Mouse (Mus musculus) lung, embryonic 14.5 days (tissue): ENCODE data around the gene Pafah1b2. TPM values are rescaled to one million over a fixed set of nuclear protein-coding genes. Genes with fewer than 3 reads are reported as not detected.

Source experiments
- ATAC-seq: fragments of 200-750 bp; cut with Nextera tagmentation; 2 replicates; pipeline ENCODE4 v1.8.0; 2017; ENCODE audit warnings: mild to moderate bottlenecking, moderate TSS enrichment, moderate library complexity; ENCODE audit not compliant: insufficient read depth
- DNase-seq: peaks from one replicate; pipeline ENCODE4 v3.0.0-alpha.2; 2015
- H3K27ac ChIP-seq: fragments of 300-500 bp; sonication (generic); 2 replicates; pipeline ENCODE4 v1.5.1; 2014; ENCODE audit warnings: low read depth, mild to moderate bottlenecking, moderate library complexity
- H3K27me3 ChIP-seq: fragments of 300-500 bp; sonication (generic); 2 replicates; pipeline ENCODE4 v1.6.1; 2014; ENCODE audit warnings: low read length, control low read depth; ENCODE audit not compliant: insufficient read depth
- H3K36me3 ChIP-seq: fragments of 300-500 bp; sonication (generic); 2 replicates; pipeline ENCODE4 v1.6.1; 2014; ENCODE audit warnings: control low read depth; ENCODE audit not compliant: insufficient read depth
- H3K4me1 ChIP-seq: fragments of 300-500 bp; sonication (generic); 2 replicates; pipeline ENCODE4 v1.6.1; 2014; ENCODE audit warnings: antibody characterized with exemption, control low read depth; ENCODE audit not compliant: insufficient read depth
- H3K4me2 ChIP-seq: fragments of 300-500 bp; sonication (generic); 2 replicates; pipeline ENCODE4 v1.6.1; 2014; ENCODE audit warnings: mild to moderate bottlenecking
- H3K4me3 ChIP-seq: fragments of 300-500 bp; sonication (generic); 2 replicates; pipeline ENCODE4 v1.5.1; 2014; ENCODE audit warnings: low read depth, low read length
- H3K9ac ChIP-seq: fragments of 300-500 bp; sonication (generic); 2 replicates; pipeline ENCODE4 v1.6.1; 2014
- H3K9me3 ChIP-seq: fragments of 300-500 bp; sonication (generic); 2 replicates; pipeline ENCODE4 v1.6.1; 2016; ENCODE audit warnings: low read depth, low read length, control low read depth
- CTCF ChIP-seq: IDR thresholded peaks from 2 replicates; pipeline ENCODE4 v1.5.1; 2016; ENCODE audit warnings: antibody characterized with exemption, low read depth
- WGBS: fragments of 180-500 bp; shearing (Covaris S2); extraction: QIAGEN DNeasy Blood & Tissue Kit; methylation state at CpG from one replicate; pipeline ENCODE4 v1.1.7; 2014; 5-methylcytosine and 5-hydroxymethylcytosine counted together
- polyA plus RNA-seq: library from polyadenylated mRNA; unstranded; fragments of >200 nt; fragmentation: Nextera tagmentation; extraction: Ambion mirVana; gene quantifications from 2 replicates; pipeline ENCODE4 v1.2.1, GENCODE M21; 2014

The Pafah1b2 gene
- 179 and 184 TPM in 2 replicates for polyA plus RNA-seq

DNA sequence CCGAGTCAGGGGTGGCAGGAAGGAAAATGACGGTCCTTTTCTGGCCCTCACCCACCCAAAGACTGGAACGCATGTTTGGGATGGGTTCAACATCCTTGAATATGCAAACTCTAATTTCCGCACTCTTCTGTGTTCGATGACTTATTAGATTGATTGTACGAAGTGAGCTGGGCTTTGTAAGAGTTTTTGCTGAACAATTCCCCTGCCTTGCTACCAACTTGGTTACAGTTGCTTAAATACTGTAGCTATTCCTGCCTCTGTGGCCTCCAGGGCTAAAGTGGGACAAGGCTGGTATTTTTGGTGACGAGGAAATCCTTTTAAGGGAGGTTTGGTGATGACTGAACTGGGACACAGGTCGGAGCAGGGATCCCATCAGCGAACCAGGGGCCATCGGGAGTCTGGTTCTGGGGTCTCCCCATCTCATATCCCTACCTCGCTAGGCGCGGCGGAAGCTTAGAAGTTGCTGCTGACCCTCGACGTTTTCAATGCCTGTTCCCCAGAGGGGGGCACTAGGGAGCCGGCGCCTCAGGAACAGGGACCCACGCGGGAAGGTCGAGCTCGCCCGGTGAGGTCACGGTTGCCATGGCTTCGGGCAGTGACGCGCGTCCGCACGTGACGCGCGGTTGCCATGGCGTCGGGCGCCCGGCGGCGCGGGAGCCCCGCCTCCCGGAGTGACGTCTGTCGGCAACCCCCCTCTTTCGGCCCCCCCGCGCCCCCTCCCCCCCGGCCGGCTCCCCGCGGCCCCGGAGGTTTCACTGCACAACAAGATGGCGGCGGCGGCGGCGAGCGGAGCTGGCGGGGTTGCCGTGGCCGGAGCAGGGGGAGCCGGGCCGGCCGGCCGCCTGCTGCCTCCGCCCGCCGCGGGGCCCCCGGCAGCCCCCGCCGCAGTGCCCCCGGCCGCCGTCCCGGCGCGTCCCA, at the start of gene Pafah1b2, which contains the start of gene Sik3:
Pafah1b2 (minus strand) TSS at position 600 of the 918 bp plus-strand sequence.
Sik3 (plus strand) TSS at position 730 of the 918 bp plus-strand sequence.
- H3K27me3 ChIP-seq = no peaks in the 10 kb centered on the region
- peak within 1 kb of the TSS; percentile 80 for H3K4me2 ChIP-seq
- no peaks in the 10 kb centered on the region for H3K9me3 ChIP-seq
- H3K4me1 ChIP-seq = peaks cover 25% of the 10 kb centered on the region
- peak within 1 kb of the TSS; percentile 98 for H3K9ac ChIP-seq
- DNase-seq (peak; percentile 98), ATAC-seq (peak; percentile 74)
- H3K27ac ChIP-seq = peak within 1 kb of the TSS; percentile 94
- peak; percentile 82 for TF ChIP-seq CTCF
- H3K36me3 ChIP-seq = no peaks in the 10 kb centered on the region
- peak within 1 kb of the TSS; percentile 96 for H3K4me3 ChIP-seq
- WGBS = 2% methylated on average over 61 of the region's 78 CpGs

DNA sequence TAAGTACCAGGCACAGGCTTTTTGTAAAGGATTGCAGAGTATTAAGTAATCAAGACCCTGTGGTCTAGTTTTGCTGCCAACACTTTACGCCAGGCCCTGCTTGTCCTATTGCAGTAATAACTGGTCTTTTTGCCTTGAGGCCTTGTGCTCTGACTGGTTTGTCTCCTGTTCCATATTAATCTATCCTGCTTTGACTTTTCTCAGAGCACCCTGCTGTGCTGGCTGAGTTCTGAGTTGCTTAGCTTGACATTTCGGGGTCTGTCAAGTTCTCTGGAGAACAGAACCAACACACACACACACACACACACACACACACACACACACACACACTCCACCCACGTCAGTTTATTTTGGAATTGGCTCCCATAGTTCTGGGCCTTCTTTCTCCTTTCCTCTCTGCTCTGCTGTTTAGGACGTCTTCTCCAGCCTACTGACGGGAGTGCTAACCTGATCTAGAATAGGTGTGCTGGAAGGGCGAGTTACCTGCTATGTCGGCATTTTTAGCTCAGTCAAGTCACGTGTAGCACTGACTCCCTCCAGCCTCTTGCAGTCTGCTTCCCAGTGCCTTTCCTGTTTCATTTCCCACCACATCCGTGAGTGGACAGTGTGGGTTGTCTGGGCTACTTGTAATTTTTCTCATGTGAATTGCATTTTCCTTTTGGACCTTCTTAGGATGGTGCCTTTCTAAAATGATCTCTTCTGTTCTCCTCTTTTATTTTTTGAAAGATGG, 49.4 kb upstream of the Pafah1b2 start:
- no peak overlapping the region for H3K9ac ChIP-seq
- H3K9me3 ChIP-seq = no peaks in the 10 kb centered on the region
- H3K4me2 ChIP-seq = no peak overlapping the region
- H3K4me3 ChIP-seq = no peak overlapping the region
- 66% methylated on average over 9 of the region's 9 CpGs for WGBS
- TF ChIP-seq CTCF = no peak
- H3K4me1 ChIP-seq = no peaks in the 10 kb centered on the region
- H3K27ac ChIP-seq = no peak overlapping the region
- DNase-seq (no peak), ATAC-seq (no peak)
- H3K27me3 ChIP-seq = no peaks in the 10 kb centered on the region
- H3K36me3 ChIP-seq = no peaks in the 10 kb centered on the region

DNA sequence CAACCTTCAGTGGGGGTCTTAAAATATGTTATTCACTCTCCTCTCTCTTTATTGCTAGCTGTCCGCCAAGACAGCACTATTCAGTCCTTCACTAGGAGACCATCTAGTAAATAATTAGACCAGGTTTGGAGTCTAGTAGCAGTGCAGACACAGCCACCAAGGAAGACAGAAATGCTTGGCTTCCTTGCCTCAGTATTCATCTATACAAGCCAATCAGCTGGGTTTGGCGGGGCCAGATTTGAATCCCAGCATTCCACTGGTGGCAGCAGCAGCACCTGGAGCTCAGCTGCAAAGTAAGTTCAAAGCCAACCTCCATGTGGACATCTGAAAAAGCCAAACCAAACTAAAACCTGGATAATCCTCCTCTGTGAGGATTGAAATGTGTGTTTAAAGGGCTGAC, 47.8 kb upstream of the Pafah1b2 start:
- H3K4me2 ChIP-seq = no peak overlapping the region
- no peak overlapping the region for H3K9ac ChIP-seq
- no peak for DNase-seq
- no peak overlapping the region for H3K4me3 ChIP-seq
- no peak overlapping the region for H3K27ac ChIP-seq
- no peaks in the 10 kb centered on the region for H3K9me3 ChIP-seq
- H3K27me3 ChIP-seq = no peaks in the 10 kb centered on the region
- H3K4me1 ChIP-seq = no peaks in the 10 kb centered on the region
- TF ChIP-seq CTCF = no peak
- H3K36me3 ChIP-seq = no peaks in the 10 kb centered on the region
- no peak for ATAC-seq
- WGBS = 85% methylated on average over 2 of the region's 2 CpGs

DNA sequence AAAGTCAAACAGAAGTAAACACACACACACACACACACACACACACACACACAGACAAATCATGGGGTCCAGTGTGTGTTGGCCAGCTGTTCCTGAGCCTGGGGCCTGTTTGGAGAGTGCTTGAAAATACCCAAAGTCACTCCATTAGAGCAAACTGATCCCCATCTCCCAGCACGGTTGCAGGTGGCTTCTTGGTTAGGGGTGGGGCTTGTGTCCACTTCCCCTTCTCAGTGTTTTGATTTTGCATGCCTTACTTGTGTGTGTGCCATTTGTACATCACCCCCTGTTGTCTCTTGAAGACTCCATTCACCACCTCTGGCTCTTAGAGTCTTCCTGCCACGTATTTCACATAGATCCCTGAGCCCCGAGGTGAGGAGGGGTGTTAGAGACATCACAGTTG, 45.6 kb upstream of the Pafah1b2 start:
- Histone ChIP-seq H3K9me3 (no peaks in the 10 kb centered on the region), H3K4me3 (no peak overlapping the region), H3K9ac (no peak overlapping the region), H3K4me2 (no peak overlapping the region), H3K4me1 (0 out of 2 replicates have a peak, but pooled peaks cover 1% of the 10 kb centered on the region), H3K36me3 (no peaks in the 10 kb centered on the region), H3K27me3 (no peaks in the 10 kb centered on the region), H3K27ac (no peak overlapping the region)
- 67% methylated on average over 3 of the region's 3 CpGs for WGBS
- no peak for TF ChIP-seq CTCF
- no peak for ATAC-seq
- DNase-seq = no peak

DNA sequence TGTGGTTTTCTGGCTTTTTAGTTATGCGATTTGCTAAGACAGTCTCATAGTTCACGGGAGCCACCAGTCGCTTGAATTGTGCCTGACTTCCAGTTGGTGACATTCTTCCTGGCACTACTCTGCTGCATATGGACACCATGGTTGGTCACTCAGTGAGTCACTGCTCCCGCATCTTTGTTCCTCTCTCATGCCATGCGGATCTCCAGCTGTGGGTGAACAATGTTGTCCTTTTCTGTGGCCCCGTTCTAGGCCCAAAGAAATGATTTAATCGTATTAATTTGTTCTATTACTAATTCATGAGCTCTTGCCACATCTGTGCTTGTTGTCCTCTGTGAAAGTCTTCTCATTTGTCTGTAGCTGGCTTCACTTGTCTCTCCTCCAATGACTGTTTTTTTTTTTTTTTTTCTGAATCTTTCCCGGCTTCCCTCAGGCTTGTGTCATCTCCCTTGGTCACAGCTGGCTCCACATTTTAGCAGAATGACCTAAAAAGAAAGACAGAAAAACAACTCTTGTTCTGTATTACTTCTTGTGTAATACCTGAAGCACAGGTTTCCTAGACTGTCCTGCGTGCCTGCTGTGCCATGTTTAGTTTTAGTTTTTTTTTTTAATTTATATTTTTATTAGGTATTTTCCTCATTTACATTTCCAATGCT, 40.6 kb upstream of the Pafah1b2 start:
- Histone ChIP-seq H3K4me2 (no peak overlapping the region), H3K9me3 (no peaks in the 10 kb centered on the region), H3K9ac (no peak overlapping the region), H3K27ac (no peak overlapping the region), H3K27me3 (no peaks in the 10 kb centered on the region), H3K4me1 (0 out of 2 replicates have a peak, but pooled peaks cover 3% of the 10 kb centered on the region), H3K36me3 (no peaks in the 10 kb centered on the region), H3K4me3 (no peak overlapping the region)
- no peak for TF ChIP-seq CTCF
- no peak for ATAC-seq
- DNase-seq = no peak
- WGBS = 86% methylated on average over 9 of the region's 9 CpGs

DNA sequence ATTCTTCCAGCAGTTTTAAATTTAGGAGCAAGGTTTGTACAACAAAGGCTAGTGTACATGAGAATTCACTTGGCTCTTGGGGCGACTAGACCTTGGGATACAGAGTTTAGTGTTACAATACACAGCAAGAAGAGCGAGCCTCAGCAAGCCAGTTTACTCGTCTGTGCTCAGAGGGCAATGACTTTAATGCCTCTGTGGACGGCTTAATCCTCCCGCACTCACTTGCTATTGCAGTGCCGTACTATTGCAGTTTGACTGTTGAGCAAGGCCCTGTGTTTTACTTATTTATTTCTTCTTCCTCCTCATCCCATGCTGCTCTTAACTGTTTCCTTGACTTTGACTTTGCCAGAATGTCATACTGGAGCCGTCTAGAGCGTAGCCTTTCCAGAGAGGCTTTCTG, 37.7 kb upstream of the Pafah1b2 start:
- no peak overlapping the region for H3K4me2 ChIP-seq
- ATAC-seq (no peak), DNase-seq (no peak)
- no peak overlapping the region for H3K4me3 ChIP-seq
- no peak overlapping the region for H3K9ac ChIP-seq
- 0 out of 2 replicates have a peak, but pooled peaks cover 3% of the 10 kb centered on the region for H3K4me1 ChIP-seq
- H3K27me3 ChIP-seq = no peaks in the 10 kb centered on the region
- H3K27ac ChIP-seq = no peak overlapping the region
- 81% methylated on average over 8 of the region's 8 CpGs for WGBS
- TF ChIP-seq CTCF = no peak
- no peaks in the 10 kb centered on the region for H3K36me3 ChIP-seq
- no peaks in the 10 kb centered on the region for H3K9me3 ChIP-seq
